Mouse (Mus musculus): Measurements from ENCODE around the gene Izumo2. TPM values are rescaled to one million over a fixed set of nuclear protein-coding genes. Genes with fewer than 3 reads are reported as not detected.

Gene Izumo2
- not detected for total RNA-seq (2021)
- long read RNA-seq, experiment 1 = 0 reads
- long read RNA-seq, experiment 2 = 0 reads

DNA sequence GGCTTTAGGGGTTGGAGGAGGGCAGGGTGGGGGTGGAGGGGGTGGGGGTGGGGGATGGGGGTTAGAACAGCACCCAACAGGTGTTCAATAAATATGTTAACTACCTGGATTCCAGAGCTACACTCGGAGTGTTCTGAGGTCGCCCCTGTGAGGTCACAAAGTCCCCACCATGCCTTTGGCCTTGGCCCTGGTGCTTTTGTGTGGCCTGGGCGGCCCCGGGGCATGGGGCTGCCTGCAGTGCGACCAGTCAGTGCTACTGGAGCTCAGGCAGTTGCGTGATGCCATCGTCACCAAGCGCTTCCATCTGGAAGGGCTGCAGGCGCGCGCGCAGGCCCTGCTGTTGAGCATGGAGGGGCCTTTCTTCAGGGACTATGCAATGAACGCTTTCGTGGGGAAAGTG lies at the start of gene Izumo2:
Izumo2 (plus strand) TSS at position 169 of the 400 bp plus-strand sequence.
- no peak for DNase-seq

GRCm38 (mm10) chr7:44661219-44661618 lies 47.3 kb upstream of the Izumo2 start:
- no peak for DNase-seq

DNA sequence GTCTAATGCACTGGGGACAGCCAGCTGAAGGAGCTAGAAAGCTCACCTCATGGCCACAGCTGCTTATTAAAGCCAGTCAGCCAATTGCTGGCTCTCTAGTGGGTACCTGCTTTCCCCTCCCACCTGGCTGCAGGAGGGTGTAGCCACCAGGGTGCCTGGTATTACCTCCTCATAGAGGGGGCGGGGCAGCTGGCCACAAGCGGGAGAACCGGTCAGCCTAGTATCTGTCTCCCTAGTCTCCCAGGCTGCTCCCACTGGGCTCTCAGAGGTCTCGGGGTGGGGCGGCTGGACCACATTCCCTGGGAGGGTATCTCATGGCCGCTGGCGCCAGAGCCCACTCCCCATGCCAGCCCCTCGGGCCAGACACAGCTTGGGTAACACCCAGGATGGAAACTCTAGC lies 46.4 kb upstream of the Izumo2 start:
- DNase-seq = no peak

DNA sequence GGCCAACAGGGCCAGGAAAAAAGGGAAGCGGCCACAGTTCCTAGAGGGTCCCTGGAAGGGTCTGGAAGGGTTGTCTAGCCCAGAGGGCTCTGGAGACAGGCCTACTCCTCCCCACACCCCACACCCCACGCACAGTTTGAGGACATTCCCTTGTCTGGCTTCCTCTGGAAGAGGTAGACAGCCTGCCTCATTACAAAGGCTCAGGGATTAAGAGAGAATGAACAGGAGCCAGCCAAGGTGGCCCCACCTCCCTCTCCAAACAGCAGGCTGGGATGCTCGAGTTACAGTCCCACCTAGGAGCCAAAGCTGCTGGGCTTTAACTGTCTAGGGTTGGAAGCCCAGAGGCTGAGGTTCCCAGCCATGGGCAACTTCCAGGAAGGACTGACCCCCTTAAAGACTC lies 46.0 kb upstream of the Izumo2 start:
- DNase-seq = no peak

GRCm38 (mm10) chr7:44663546-44663945 lies 45.0 kb upstream of the Izumo2 start:
- DNase-seq = no peak

- no peak for DNase-seq
Observed at GRCm38 (mm10) chr7:44664731-44665130, 43.8 kb upstream of the Izumo2 start.

DNA sequence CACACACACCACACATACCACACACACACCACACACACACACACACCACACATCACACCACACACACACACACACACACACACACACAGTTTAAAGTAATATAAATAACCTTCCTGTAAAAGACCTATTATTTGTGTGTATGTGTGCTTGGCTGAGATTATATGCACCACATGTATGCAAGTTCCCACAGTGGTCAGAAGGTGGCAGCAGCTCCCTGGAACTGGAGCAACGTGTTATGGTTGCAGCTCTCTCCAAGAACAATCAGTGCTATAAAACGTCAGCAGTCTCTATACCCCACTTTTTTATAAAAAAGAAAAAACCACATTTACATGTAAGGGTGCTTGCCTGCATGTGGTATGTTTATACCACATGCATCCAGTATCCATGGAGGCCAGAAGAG lies 42.1 kb upstream of the Izumo2 start:
- no peak for DNase-seq

- no peak for DNase-seq
Observed at GRCm38 (mm10) chr7:44667996-44668738, 40.4 kb upstream of the Izumo2 start.

GRCm38 (mm10) chr7:44669103-44669502 lies 39.4 kb upstream of the Izumo2 start:
- no peak for DNase-seq

DNA sequence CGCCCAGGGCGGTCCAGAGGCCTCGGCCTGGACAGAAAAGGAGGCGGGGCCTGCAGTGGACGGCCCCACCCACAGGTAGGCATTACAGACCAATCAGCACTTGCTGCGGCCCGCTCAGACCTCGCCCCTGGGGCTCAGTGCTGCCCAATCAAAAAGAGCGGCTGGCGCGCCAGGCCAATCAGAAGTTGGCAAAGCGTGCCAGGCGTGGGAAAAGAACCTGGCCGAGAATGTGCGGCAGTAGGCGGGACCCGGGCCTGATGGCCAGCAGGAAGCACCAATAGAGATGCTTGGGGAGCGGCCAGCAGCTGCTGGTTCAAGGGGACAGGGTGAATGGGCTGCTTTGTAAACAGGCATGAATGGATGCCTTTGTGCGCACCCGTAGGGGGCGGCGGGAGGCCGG lies 37.7 kb upstream of the Izumo2 start, which contains the start of gene Myh14:
Myh14 (minus strand) TSS at position 41 of the 400 bp plus-strand sequence.
- peak; percentile 92 to 93 for DNase-seq

DNA sequence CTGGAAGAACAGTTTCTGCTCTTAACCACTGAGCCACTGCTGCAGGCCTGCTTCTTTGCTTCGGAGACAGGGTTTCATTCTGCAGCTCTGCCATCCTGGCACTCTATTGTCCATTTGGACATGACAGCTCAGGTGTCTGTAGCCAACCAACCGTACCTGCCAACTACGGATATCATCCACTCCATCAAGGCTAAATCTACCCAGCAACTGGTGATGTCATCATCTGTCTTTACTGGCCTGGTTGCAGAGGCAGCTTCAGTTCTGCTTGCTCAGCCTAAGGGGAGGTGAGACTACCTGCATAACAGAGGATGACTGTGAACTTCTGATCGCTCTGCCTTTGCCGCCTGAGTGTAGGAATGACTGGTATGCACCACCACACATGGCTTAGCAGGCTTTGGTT lies 36.3 kb upstream of the Izumo2 start:
- no peak for DNase-seq

DNA sequence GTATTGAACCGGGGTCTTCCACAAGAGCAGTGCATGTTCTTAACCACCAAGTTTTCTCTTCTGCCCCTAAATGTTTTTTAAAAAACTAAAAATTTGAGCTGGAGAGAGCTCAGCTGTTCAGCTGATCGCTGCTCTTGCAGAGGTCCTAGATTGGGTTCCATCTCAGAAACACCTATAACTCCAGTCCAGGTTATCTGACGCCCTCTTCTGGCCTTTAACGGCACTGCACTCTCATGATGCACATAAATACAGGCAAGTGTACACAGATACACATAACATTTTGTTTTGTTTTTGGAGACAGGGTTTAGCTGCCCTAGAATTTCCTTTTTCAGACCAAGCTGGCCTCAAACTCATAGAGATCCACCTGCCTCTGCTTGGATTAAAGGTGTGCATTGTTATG lies 34.0 kb upstream of the Izumo2 start:
- DNase-seq = no peak

DNA sequence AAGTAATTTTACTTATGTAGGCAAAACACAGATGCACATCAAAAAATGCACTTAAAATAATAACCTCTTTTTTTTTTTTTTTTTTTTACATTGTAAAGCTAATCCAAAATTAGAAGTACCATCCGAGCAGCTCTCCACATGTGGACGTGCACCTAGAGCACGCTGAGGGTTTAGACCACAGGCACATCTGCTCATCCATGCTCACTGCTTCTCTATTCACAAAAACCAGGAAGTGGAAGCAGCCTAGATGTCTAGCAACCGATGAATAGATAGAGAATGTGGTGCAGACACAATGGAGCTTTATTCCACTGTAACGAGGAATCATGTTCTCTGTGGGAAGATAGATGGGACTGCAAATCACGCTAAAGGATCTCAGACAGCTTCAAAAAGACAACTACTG lies 33.4 kb upstream of the Izumo2 start:
- DNase-seq = no peak

- DNase-seq = no peak
Observed at GRCm38 (mm10) chr7:44676126-44676525, 32.4 kb upstream of the Izumo2 start.

- DNase-seq = no peak
Observed at GRCm38 (mm10) chr7:44676611-44677010, 31.9 kb upstream of the Izumo2 start.

DNA sequence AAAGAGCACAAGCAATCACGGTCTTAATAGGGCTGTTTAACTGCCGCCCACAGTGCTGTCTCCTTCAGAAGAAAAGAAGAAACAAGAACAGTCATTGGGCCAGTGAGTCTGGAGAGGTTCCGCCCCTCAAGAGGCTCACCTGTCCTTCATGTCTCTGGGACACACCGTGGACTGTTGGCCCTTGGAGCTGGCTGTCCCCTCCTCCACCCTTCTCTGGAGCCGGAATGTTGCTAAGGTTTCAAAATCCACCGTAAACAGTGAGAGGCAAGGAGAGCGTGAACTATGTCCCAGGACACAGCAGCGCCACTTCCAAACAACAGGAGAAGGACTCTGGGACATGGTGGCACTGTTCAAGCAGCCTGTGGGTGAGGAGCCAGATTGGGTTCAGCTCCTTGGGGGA lies 24.9 kb upstream of the Izumo2 start:
- DNase-seq = no peak

GRCm38 (mm10) chr7:44685531-44686402 lies 22.8 kb upstream of the Izumo2 start:
- peak; percentile 17 for DNase-seq

DNA sequence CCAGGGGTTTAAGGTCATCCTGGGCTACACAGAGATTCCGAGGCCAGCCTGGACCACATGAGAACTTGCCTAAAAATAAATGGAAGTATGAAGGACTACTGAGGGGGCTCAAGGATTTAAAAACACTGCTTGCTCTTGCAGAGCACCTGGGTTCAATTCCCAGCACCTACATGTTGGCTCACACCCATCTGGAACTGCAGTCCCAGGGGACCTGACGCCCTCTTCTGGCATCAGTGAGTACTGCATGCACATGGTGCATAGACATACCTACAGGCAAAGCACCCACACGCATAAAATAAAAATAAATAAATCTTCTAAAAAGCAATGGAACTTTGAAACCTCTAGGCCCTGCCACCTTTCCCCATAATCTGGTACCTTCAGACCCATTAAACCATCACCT lies 19.7 kb upstream of the Izumo2 start:
- no peak for DNase-seq

GRCm38 (mm10) chr7:44689331-44689730 lies 19.2 kb upstream of the Izumo2 start:
- no peak for DNase-seq

GRCm38 (mm10) chr7:44693427-44694175 lies 14.9 kb upstream of the Izumo2 start:
- DNase-seq = no peak

DNA sequence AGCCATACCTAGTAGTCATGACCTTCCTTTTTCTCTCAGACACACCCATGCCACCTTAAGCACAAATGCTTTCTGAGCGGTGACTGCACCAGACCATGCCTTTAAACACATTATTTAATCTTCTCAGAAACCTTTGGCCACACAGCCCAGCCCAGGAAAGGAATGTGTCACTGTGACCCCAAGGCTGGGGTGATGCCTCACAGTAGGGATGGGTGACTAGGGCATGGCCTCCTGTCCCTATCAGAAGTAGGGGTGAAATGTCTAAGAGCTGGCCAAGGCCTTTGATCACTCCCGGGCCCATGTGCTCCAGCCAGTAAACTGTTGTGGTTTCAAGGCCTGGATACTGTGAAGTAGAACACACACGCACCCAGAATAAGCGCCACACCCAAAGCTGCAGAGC lies 13.3 kb upstream of the Izumo2 start:
- no peak for DNase-seq

GRCm38 (mm10) chr7:44697191-44697710 lies 11.3 kb upstream of the Izumo2 start:
- DNase-seq = peak; percentile 82 to 86

All from adrenal gland, postnatal 36 days (tissue).